Mouse (Mus musculus) erythroblast, embryonic 14.5 days (primary cell): Measurements from ENCODE around the gene Uhrf2. TPM values are rescaled to one million over a fixed set of nuclear protein-coding genes. Genes with fewer than 3 reads are reported as not detected.
"Not testable (repeated sequence)": the region's sequence is repeated elsewhere in the genome, so short reads cannot be mapped to it uniquely, and the experiment has no call there.

Experiments
- H3K27me3 ChIP-seq: 2 replicates; pipeline ENCODE4 v1.6.1; 2012; ENCODE audit warnings: inconsistent platforms; ENCODE audit not compliant: control insufficient read depth
- H3K36me3 ChIP-seq: 2 replicates; pipeline ENCODE4 v1.6.1; 2012; ENCODE audit warnings: mild to moderate bottlenecking, inconsistent platforms; ENCODE audit not compliant: control insufficient read depth
- H3K4me1 ChIP-seq: 2 replicates; pipeline ENCODE4 v1.6.1; 2012; ENCODE audit warnings: inconsistent platforms; ENCODE audit not compliant: control insufficient read depth
- H3K4me3 ChIP-seq: replicated peaks from 2 replicates; pipeline ENCODE3; 2012; ENCODE audit warnings: moderate library complexity, mild to moderate bottlenecking, inconsistent platforms
- H3K9me3 ChIP-seq: 2 replicates; pipeline ENCODE4 v1.6.1; 2012; ENCODE audit warnings: low read length, inconsistent platforms, mixed read lengths; ENCODE audit not compliant: control insufficient read depth
- GATA1 ChIP-seq: IDR thresholded peaks from 2 replicates; pipeline ENCODE4 v1.6.1; 2012; ENCODE audit warnings: low read length, inconsistent platforms, mixed read lengths
- TAL1 ChIP-seq: IDR thresholded peaks from 3 replicates; pipeline ENCODE4 v1.6.1; 2012; ENCODE audit warnings: low read length, inconsistent platforms, mixed read lengths
- polyA plus RNA-seq: library from polyadenylated mRNA; stranded (reverse); fragments of >175 nt; gene quantifications from 2 replicates; pipeline ENCODE4 v1.2.3, GENCODE M21; 2012

Gene Uhrf2
- polyA plus RNA-seq, 1 experiment, result 0.94 TPM

- no peak for TF ChIP-seq TAL1
- TF ChIP-seq GATA1, result no peak
Measured at GRCm38 (mm10) chr19:30014331-30014730, 16.0 kb upstream of the Uhrf2 start.

GRCm38 (mm10) chr19:30016156-30016555 lies 14.2 kb upstream of the Uhrf2 start:
- H3K36me3 ChIP-seq, result no peaks in the 10 kb centered on the region
- peaks cover 4% of the 10 kb centered on the region; the same call in 1 of the 2 replicates for H3K4me1 ChIP-seq
- H3K9me3 ChIP-seq, result no peaks in the 10 kb centered on the region
- TF ChIP-seq TAL1 (no peak), GATA1 (no peak)
- no peak overlapping the region for H3K4me3 ChIP-seq
- peaks cover 6% of the 10 kb centered on the region for H3K27me3 ChIP-seq

More at GRCm38 (mm10) chr19:30014331-30014730, 16.0 kb upstream of the Uhrf2 start:
- H3K36me3 ChIP-seq, result no peaks in the 10 kb centered on the region
- H3K9me3 ChIP-seq, result no peaks in the 10 kb centered on the region
- H3K4me1 ChIP-seq, result peaks cover 4% of the 10 kb centered on the region; the same call in 1 of the 2 replicates
- peaks cover 14% of the 10 kb centered on the region for H3K27me3 ChIP-seq
- H3K4me3 ChIP-seq, result no peak overlapping the region

GRCm38 (mm10) chr19:30023419-30023818 lies 6.9 kb upstream of the Uhrf2 start:
- H3K27me3 ChIP-seq, H3K9me3 ChIP-seq, H3K4me3 ChIP-seq, H3K4me1 ChIP-seq, H3K36me3 ChIP-seq: not testable (repeated sequence)

GRCm38 (mm10) chr19:30029002-30029710 lies 1.2 kb upstream of the Uhrf2 start:
- H3K4me1 ChIP-seq, result peaks cover 33% of the 10 kb centered on the region
- peaks cover 11% of the 10 kb centered on the region for H3K36me3 ChIP-seq
- H3K9me3 ChIP-seq, result no peaks in the 10 kb centered on the region
- no peak for TF ChIP-seq TAL1
- H3K27me3 ChIP-seq, result no peaks in the 10 kb centered on the region; the same call in 1 of the 2 replicates
- peak overlapping the region; percentile 99 for H3K4me3 ChIP-seq

- no peaks in the 10 kb centered on the region; the same call in 1 of the 2 replicates for H3K27me3 ChIP-seq
- peak overlapping the region; percentile 99 for H3K4me3 ChIP-seq
- peaks cover 11% of the 10 kb centered on the region for H3K36me3 ChIP-seq
- TF ChIP-seq GATA1 (no peak), TAL1 (no peak)
- peaks cover 45% of the 10 kb centered on the region for H3K4me1 ChIP-seq
- H3K9me3 ChIP-seq, result no peaks in the 10 kb centered on the region
Measured at GRCm38 (mm10) chr19:30030636-30031467, 539 bp downstream of the Uhrf2 start.

- no peaks in the 10 kb centered on the region for H3K27me3 ChIP-seq
- TF ChIP-seq GATA1 (no peak), TAL1 (no peak)
- peaks cover 50% of the 10 kb centered on the region for H3K4me1 ChIP-seq
- H3K36me3 ChIP-seq, result peaks cover 11% of the 10 kb centered on the region
- H3K9me3 ChIP-seq, result no peaks in the 10 kb centered on the region
- H3K4me3 ChIP-seq, result peak overlapping the region; percentile 99
Measured at GRCm38 (mm10) chr19:30031468-30031931, 1.2 kb downstream of the Uhrf2 start.

- Histone ChIP-seq H3K4me1 (peaks cover 54% of the 10 kb centered on the region), H3K27me3 (no peaks in the 10 kb centered on the region), H3K9me3 (no peaks in the 10 kb centered on the region), H3K4me3 (peak overlapping the region; percentile 99), H3K36me3 (peaks cover 16% of the 10 kb centered on the region)
- TF ChIP-seq TAL1 (no peak), GATA1 (no peak)
Measured at GRCm38 (mm10) chr19:30032206-30032605, 1.9 kb downstream of the Uhrf2 start.

GRCm38 (mm10) chr19:30035361-30035760 lies 5.0 kb downstream of the Uhrf2 start:
- H3K4me3 ChIP-seq, result no peak overlapping the region
- peaks cover 45% of the 10 kb centered on the region for H3K4me1 ChIP-seq
- peaks cover 27% of the 10 kb centered on the region for H3K36me3 ChIP-seq
- no peaks in the 10 kb centered on the region for H3K9me3 ChIP-seq
- H3K27me3 ChIP-seq, result no peaks in the 10 kb centered on the region
- no peak for TF ChIP-seq TAL1
- no peak for TF ChIP-seq GATA1

- H3K27me3 ChIP-seq, result no peaks in the 10 kb centered on the region
- peaks cover 9% of the 10 kb centered on the region for H3K4me1 ChIP-seq
- no peak for TF ChIP-seq GATA1
- no peak for TF ChIP-seq TAL1
- peaks cover 4% of the 10 kb centered on the region; the same call in 1 of the 2 replicates for H3K9me3 ChIP-seq
- no peak overlapping the region for H3K4me3 ChIP-seq
- H3K36me3 ChIP-seq, result peaks cover 80% of the 10 kb centered on the region
Measured at GRCm38 (mm10) chr19:30043691-30044090, 13.4 kb downstream of the Uhrf2 start.
